In the genomic region with DNA sequence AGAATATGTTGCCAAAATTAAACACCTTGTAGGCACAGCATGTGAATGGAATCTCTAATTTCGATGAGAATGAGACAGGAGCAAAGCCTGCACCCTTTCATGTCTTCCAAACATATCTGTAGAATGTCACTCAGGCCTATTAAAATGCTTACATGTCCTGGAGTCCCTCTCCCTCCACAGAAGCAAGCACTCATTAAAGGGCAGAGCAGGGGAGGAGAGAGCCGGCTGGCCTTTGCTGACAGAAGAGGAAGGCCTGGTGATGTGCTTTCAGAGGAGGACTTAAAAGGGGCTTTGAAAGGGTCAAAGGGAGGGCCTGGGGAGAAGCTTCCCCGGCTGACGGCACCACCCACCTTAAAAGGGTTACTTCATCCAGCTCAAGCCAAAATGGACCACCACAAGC, we compare ENCODE assay signal across 10 mouse cellular contexts.
DNase-seq lines count a peak whose midpoint lies in the region; ATAC-seq and TF ChIP-seq lines count a peak whose summit lies in the region.
"Had no signal": no experiment of that assay in that cellular context is flagged by ENCODE, and none has a peak within 500 bp of the region (broad histone marks: within the 10 kb centered on the region; RNA-seq: fewer than 3 reads in every experiment).

No protein-coding gene starts in this region.

- no peak for TF ChIP-seq POLR2A in cortical plate, adult 2 months (IDR thresholded peaks at IDR 0.05; ENCODE audit: extremely low read depth, insufficient read depth, low read length)

- no peaks in the 10 kb centered on the region for H3K36me3 ChIP-seq in heart, embryonic 14.5 days (ENCODE audit: control insufficient read depth, insufficient read depth, low read length)
- no peaks in the 10 kb centered on the region for H3K36me3 ChIP-seq in forebrain, embryonic 13.5 days (ENCODE audit: poor library complexity, severe bottlenecking)
- H3K36me3 ChIP-seq in midbrain, embryonic 13.5 days, result no peaks in the 10 kb centered on the region
- no peaks in the 10 kb centered on the region for H3K36me3 ChIP-seq in kidney, embryonic 15.5 days
- H3K36me3 ChIP-seq: embryonic facial prominence, embryonic 12.5 days had no signal

- ATAC-seq in heart, embryonic 14.5 days (ENCODE audit: insufficient number of reproducible peaks, insufficient read depth, low FRiP score, low read depth), result no peak
- peak; percentile 61; the same call in 1 of the 2 replicates for ATAC-seq in forebrain, embryonic 13.5 days
- peak; percentile 73 for ATAC-seq in midbrain, embryonic 13.5 days
- no peak for ATAC-seq in megakaryocyte, adult 5-6 weeks (ENCODE audit: poor library complexity, severe bottlenecking)
- ATAC-seq in kidney, embryonic 15.5 days (replicated peaks; ENCODE audit: low FRiP score), result no peak

- H3K9me3 ChIP-seq in heart, embryonic 14.5 days (ENCODE audit: control insufficient read depth, low read length), result no peaks in the 10 kb centered on the region
- no peaks in the 10 kb centered on the region for H3K9me3 ChIP-seq in forebrain, embryonic 13.5 days (replicated peaks)
- no peaks in the 10 kb centered on the region for H3K9me3 ChIP-seq in midbrain, embryonic 13.5 days
- H3K9me3 ChIP-seq in kidney, embryonic 15.5 days (replicated peaks), result no peaks in the 10 kb centered on the region
- H3K9me3 ChIP-seq: embryonic facial prominence, embryonic 12.5 days had no signal

- no peaks in the 10 kb centered on the region for H3K27me3 ChIP-seq in heart, embryonic 14.5 days (ENCODE audit: control insufficient read depth, insufficient read depth, low read length)
- H3K27me3 ChIP-seq in forebrain, embryonic 13.5 days, result no peaks in the 10 kb centered on the region
- no peaks in the 10 kb centered on the region for H3K27me3 ChIP-seq in midbrain, embryonic 13.5 days
- H3K27me3 ChIP-seq in kidney, embryonic 15.5 days, result no peaks in the 10 kb centered on the region
- H3K27me3 ChIP-seq: embryonic facial prominence, embryonic 12.5 days had no signal

- H3K4me2 ChIP-seq in heart, embryonic 14.5 days (ENCODE audit: low read length), result peak overlapping the region; percentile 54; the same call in 1 of the 2 replicates
- peak overlapping the region; percentile 12; the same call in 1 of the 2 replicates for H3K4me2 ChIP-seq in forebrain, embryonic 13.5 days
- H3K4me2 ChIP-seq in midbrain, embryonic 13.5 days (replicated peaks), result no peak overlapping the region
- no peak overlapping the region for H3K4me2 ChIP-seq in kidney, embryonic 15.5 days
- H3K4me2 ChIP-seq: embryonic facial prominence, embryonic 12.5 days had no signal

- H3K27ac ChIP-seq in heart, embryonic 14.5 days (replicated peaks in 1 of 2; ENCODE audit: control insufficient read depth in 1 of 2, insufficient read depth in 1 of 2, low read depth in 2 of 2, low read length in 2 of 2), result peak overlapping the region; percentile 37 to 59; a peak in 1 of 4 replicates
- H3K27ac ChIP-seq in cortical plate, adult 2 months (ENCODE audit: insufficient read depth, low read length), result peak overlapping the region; percentile 68
- peak overlapping the region; percentile 68 for H3K27ac ChIP-seq in forebrain, embryonic 13.5 days
- H3K27ac ChIP-seq in midbrain, embryonic 13.5 days, result peak overlapping the region; percentile 76
- H3K27ac ChIP-seq in kidney, embryonic 15.5 days, result no peak overlapping the region
- H3K27ac ChIP-seq: embryonic facial prominence, embryonic 12.5 days had no signal

- peak overlapping the region; percentile 46; the same call in 1 of the 2 replicates for H3K9ac ChIP-seq in heart, embryonic 14.5 days (ENCODE audit: low read length)
- H3K9ac ChIP-seq in forebrain, embryonic 13.5 days, result peak overlapping the region; percentile 40; the same call in 1 of the 2 replicates
- no peak overlapping the region for H3K9ac ChIP-seq in midbrain, embryonic 13.5 days (replicated peaks)
- H3K9ac ChIP-seq in kidney, embryonic 15.5 days, result no peak overlapping the region
- H3K9ac ChIP-seq: embryonic facial prominence, embryonic 12.5 days had no signal

- no peak for TF ChIP-seq CTCF in cortical plate, adult 2 months (IDR thresholded peaks at IDR 0.05; ENCODE audit: extremely low read depth, insufficient read depth, low read length)

- no peak for DNase-seq in heart, adult 18-20 months
- no peak for DNase-seq in spleen, postnatal 4 days (ENCODE audit: low spot score in 2 of 2)
- DNase-seq: heart, postnatal 36 days had no signal

- peaks cover 37 to 54% of the 10 kb centered on the region in 2 experiments for H3K4me1 ChIP-seq in heart, embryonic 14.5 days (ENCODE audit: control insufficient read depth in 2 of 2, insufficient read depth in 2 of 2, low read length in 2 of 2)
- H3K4me1 ChIP-seq in cortical plate, adult 2 months (ENCODE audit: control insufficient read depth, insufficient read depth, low read length), result peaks cover 15% of the 10 kb centered on the region
- H3K4me1 ChIP-seq in forebrain, embryonic 13.5 days, result peaks cover 67% of the 10 kb centered on the region
- H3K4me1 ChIP-seq in midbrain, embryonic 13.5 days (replicated peaks), result peaks cover 67% of the 10 kb centered on the region
- peaks cover 29% of the 10 kb centered on the region for H3K4me1 ChIP-seq in kidney, embryonic 15.5 days

- H3K4me3 ChIP-seq in heart, embryonic 14.5 days (ENCODE audit: control insufficient read depth in 1 of 2, insufficient read depth in 1 of 2, low read depth in 1 of 2, low read length in 2 of 2), result no peak overlapping the region
- H3K4me3 ChIP-seq in cortical plate, adult 2 months (ENCODE audit: insufficient read depth, low read length), result no peak overlapping the region
- H3K4me3 ChIP-seq in forebrain, embryonic 13.5 days, result no peak overlapping the region
- H3K4me3 ChIP-seq in midbrain, embryonic 13.5 days (replicated peaks), result no peak overlapping the region
- no peak overlapping the region for H3K4me3 ChIP-seq in kidney, embryonic 15.5 days (replicated peaks)
- H3K4me3 ChIP-seq: embryonic facial prominence, embryonic 12.5 days had no signal

- WGBS in heart, embryonic 14.5 days, result 11% methylated on average over 4 of the region's 4 CpGs
- under 1% methylated on average over 4 of the region's 4 CpGs for WGBS in forebrain, embryonic 13.5 days
- WGBS in midbrain, embryonic 13.5 days, result 7% methylated on average over 4 of the region's 4 CpGs
- 32% methylated on average over 4 of the region's 4 CpGs for WGBS in kidney, embryonic 15.5 days

Comparison
In these comparisons a context has a peak if more than half of its experiments do, and no peak if none do; other contexts are left out.
1. ATAC-seq: peak in forebrain, embryonic 13.5 days (single experiment) and midbrain, embryonic 13.5 days (single experiment); none in heart, embryonic 14.5 days (single experiment), megakaryocyte, adult 5-6 weeks (single experiment) and kidney, embryonic 15.5 days (single experiment).
2. H3K4me2 ChIP-seq: peak in heart, embryonic 14.5 days (single experiment) and forebrain, embryonic 13.5 days (single experiment); none in midbrain, embryonic 13.5 days (single experiment) and kidney, embryonic 15.5 days (single experiment).
3. H3K9ac ChIP-seq: peak in heart, embryonic 14.5 days (single experiment) and forebrain, embryonic 13.5 days (single experiment); none in midbrain, embryonic 13.5 days (single experiment) and kidney, embryonic 15.5 days (single experiment).